Mouse (Mus musculus): ENCODE measurements at regions not wholly inside any gene's neighbourhood (a gene's known extent, or its start where the extent isn't known, plus 50 kb on each side); places are given as distances from the start of the nearest gene placed in this dataset.

GRCm38 (mm10) chr7:138741816-138742515 is 103.9 kb upstream of the Ppp2r2d start:
- TF ChIP-seq POLR2A (IDR thresholded peaks at IDR 0.05; ENCODE audit: insufficient read depth, low read depth, low read length) (no peak), CTCF (IDR thresholded peaks at IDR 0.05; ENCODE audit: insufficient read depth, low read depth, low read length) (no peak)
